Mouse (Mus musculus) ovary, postnatal 14 days (tissue): ENCODE data around the gene Srarp.

Experiments used
- DNase-seq: peaks from one replicate; pipeline ENCODE4 v3.0.0; 2022; ENCODE audit warnings: low spot score

The Srarp gene

DNA sequence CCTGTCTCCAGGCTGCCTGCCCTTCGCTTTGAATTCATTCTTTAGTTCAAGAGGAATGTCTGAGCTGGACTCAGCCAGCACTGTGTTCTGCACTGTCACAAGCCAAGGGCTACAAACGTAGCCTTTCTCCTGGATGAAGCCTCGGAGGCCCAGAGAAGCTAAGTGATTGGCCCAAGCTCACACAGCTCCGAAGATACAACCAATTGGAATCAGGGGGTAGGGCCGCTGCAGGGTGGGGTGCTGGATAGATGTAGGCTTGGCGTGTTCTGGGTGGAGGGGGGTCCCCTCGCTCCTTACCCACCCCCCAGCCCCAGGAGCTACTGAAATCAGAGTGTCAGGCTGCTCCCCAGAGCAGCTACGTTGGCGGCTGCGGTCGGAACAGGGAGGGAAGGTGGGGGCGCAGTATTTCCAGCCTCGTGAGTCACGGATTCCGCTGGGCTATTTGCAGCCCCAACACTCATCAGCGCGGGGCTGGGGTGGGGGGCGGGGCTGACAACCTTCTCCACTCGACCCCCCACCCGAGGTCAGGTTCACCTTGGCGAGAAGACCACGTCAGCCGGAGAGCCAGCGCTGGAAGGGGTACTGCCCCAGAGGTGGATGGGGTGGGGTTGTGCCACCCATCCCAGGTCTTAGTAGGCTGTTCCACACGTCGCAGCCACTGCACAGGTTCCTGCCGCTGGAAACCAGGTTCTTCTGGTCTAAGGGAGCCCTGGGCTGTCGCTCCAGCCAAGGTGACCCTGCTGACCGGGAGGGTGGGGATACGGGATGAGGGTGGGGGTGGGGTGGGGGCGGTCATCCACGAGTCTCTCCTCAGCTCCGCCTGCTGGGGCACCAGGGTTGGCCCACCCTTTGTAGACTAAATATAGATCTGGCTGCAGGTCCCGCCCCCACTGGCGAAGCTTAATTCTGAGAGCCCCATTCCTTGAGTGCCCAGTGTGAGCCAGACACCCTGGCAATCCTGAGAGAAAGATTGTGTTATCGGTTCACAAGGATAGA is 10.1 kb downstream of the Srarp start:
- no peak for DNase-seq

DNA sequence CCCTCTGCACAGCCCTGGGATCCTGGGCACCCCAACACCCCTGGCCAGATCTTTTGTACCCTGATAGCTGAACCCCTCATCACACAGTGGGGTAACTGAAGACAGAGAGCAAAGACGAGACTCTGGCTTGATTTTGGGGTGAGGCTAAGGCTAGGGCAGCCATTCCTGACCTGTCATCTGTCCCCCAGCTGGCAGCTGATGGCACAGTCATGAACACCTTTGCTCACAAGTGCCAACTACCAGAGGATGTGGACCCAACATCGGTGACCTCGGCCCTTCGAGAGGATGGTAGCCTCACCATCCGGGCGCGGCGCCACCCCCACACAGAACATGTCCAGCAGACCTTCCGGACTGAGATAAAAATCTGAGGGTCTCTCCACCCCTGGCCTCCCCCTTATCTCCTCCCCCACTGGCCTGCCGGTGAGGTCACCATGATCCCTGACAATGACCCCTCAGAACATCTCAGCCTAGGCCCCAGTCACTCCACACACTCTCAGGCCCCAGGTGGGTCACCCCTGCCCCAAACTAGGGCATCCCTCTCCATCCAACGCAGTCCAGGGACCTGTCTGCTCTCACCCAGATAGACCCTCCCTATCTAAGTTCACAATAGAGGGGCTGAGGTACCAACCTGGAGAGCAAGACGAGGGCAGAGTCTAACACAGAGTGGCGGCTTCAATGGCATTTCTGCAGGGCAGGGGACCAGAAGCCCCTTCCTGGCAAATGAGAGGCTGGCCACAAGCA is 12.0 kb downstream of the Srarp start:
- DNase-seq: no peak

DNA sequence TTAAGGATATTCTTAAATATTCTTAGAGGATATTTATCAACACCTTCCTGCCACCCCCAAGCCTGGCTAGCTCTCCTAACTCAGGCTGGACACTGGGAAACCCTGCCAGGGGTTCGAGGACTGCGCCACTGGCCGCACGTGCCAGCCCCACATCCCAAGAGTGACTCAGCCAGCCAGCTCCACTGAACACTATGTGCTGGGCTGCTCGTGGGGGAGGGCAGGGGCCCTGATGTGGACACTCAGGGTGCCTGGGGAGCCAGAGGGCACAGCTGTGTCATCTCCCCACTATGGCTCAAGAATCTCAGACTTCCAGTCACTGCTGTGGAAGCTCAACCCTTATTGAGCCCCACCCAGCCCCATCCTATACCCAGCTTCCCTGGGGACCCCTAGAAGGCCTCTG is 12.6 kb downstream of the Srarp start:
- no peak for DNase-seq

DNA sequence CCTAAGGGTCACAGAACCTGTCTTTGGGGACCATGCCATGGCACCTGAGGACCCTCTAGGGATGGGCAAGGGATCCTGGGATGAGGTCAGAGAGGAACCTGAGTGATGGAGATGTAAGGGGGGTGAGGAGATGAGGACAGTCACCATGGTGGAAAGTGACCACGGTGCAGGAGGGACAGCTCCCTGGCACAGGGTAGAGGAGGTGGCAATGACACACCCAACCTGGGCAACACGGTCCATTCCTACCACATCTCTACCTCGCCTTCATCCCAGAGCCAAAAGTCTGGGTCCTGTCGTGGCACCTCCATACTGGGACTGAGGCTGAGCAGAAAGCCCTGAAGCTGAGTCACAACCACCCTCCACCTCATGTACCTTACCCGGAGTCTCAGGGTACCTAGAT is 13.1 kb downstream of the Srarp start:
- DNase-seq: no peak

DNA sequence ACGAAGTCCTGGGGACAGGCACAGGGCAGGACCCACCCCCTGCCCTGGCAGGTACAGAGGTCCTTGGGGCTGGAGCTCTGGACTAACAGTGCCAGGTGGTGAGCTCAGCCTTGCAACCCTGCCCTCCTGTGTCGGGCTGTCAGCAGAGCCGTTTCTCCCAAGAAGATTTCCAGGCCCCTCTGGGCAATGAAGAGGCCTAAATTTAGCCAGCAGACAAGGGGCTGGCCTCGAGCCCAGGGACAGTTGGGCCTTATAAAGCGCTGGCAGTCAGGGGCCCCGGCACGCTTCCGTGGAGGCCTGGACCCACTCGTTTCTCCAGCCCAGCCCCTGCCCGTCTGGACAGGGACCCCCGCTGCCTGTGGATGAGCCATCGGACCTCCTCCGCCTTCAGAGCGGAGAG is 14.5 kb downstream of the Srarp start:
- DNase-seq: peak; percentile 47

DNA sequence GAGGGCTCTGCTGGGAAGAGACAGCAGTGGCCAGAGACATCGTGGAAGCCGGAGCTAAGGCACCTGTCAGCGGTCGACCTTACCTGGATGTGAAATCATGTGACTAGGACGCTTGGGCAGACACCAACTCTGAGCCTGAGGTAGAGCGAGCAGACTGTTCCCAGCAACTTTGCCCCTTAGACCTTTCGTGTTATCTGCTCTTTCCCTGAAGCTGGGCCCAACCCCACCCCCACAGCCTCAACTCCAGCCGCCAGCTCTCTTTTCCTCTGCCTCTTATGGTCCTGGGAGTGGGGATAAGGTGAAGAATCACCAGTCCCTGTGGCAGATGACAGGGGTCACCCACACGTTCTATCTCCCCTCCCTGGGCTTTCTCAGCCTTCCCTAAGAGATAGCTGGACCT is 15.0 kb downstream of the Srarp start:
- no peak for DNase-seq

DNA sequence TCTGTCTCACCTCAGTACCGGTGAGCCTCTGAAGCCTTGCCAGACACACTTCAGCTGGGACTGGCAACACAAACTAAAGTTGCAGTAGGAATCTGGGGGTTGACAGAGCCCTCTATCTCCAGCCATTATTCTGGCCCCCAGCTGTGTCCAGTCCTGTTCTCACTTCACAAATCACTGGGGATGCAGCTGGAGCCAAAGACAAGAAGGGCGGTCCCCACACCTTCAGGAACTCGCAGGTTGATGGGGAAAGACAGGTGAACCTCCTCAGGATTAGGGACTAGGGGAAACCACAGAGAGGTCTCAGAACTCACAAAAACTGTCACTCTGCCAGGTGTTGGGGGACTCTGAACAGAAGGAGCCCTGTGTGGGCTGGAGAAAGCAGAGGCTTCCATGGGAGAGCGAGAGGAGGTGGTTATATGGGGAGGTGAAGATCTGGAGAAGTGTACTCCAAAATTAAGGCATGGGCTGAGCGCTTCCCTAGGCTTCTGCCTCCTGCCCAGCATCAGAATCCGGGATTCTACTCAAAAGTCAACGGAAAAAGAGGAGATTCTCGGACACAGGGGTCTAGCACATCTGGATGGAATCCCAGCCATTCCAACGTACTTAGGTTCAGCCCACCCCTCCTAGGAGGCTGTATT is 15.6 kb downstream of the Srarp start, which contains the start of gene Hspb7:
Gene Hspb7 (plus strand): TSS at position 588 of the 638 bp plus-strand sequence.
- no peak for DNase-seq

DNA sequence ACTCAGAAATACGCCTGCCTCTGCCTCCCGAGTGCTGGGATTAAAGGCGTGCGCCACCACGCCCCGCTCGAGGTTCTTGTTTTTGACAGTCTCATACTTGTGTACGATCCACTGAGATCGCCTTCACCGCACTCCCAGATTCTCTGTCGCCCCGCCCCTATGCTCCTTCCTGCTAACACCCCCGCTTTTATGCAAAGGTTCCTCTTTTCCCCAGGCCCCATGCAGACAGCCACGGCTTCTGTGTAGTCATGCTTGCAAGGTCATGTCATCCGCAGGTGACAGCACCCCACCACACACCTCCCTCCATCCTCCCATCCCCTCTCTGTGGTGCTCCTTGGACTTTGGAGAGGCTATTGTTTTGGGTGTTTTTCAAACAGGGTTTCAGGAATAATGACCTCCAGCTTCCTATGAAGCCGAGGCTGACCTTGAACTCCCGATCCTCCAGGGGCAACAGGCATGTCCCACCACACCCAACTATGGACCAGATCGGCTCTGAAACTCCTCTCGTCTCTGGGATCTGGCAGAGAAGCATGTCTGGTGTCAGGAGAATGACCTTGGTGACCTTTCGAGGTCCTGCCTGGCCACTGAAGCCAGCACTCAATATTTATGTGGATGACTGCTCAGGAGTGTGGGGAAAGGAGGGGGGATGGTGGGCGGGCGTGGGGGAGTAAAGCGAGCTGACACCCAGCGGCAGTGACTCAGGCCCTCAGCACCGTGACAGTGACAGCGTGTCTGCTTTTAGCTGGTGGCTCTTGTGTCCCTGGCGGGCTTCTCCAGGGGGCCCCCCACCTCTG is 16.3 kb downstream of the Srarp start:
- DNase-seq: no peak

DNA sequence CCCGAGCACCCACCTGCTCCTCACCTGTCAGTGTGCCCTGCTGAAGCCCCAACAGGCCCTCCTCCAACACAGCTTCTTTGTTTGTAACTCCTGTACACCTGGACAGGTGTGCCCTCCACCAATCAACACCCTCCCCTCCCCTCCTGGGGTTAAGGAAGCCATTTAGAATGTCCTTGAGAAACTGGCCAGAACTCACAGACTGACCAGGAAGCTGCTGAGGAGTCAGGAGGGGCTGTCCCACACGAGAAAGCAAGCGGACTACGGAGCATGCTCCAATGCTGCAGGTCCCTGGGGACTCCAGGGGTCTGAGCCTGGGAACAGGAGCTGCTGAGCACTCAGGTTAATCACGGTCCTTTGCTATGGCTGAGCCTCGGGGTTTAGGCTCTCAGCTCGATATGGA is 20.0 kb downstream of the Srarp start, which contains the start of gene Clcnkb:
Gene Clcnkb (minus strand): TSS at position 91 of the 400 bp plus-strand sequence.
- no peak for DNase-seq

DNA sequence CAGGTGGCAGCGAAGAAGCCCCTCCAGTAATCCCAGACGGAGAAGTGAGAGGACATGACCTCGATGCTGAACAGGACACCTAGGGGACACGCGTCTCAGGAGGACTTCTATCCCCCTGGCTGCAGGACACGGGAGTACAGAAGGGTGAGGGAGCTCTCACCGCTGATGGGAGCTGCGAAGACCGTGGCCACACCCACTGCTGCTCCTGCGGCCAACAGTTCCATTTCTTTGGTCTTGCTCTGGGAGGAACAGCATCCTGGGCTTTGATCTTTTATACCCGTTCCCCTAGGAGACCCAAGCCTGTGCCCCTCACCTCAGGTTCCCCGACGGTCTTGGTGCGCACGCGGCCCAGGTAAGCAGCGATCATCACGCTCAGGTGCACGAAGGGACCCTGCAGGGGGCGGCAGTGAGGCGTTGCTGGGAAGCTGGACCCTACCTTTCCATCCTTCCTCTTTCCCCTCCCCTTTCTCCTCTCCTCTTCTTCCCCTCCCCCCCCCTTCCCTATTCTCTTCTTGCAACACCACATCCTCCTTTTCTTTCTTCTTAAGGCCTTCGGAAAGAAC is 24.4 kb downstream of the Srarp start:
- DNase-seq: no peak

DNA sequence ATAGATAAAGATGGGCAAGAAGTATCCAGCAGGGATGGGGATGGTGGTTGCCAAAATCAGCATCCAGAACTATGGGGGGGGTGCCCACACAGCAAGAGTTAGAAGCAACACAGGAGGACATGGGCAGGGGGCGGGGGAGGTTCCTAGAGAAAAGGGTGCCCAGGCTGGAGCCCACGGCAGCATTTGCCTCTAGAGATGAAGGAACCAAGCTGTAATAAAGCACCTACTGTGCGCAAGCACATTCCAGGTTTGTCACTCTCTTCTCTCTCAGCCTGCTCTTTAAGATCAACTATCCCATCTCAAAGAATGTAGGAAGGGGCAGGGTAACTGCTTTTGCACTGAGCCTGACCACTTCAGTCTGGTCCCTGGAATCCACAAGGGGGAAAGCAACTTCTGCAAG is 27.3 kb downstream of the Srarp start:
- no peak for DNase-seq

DNA sequence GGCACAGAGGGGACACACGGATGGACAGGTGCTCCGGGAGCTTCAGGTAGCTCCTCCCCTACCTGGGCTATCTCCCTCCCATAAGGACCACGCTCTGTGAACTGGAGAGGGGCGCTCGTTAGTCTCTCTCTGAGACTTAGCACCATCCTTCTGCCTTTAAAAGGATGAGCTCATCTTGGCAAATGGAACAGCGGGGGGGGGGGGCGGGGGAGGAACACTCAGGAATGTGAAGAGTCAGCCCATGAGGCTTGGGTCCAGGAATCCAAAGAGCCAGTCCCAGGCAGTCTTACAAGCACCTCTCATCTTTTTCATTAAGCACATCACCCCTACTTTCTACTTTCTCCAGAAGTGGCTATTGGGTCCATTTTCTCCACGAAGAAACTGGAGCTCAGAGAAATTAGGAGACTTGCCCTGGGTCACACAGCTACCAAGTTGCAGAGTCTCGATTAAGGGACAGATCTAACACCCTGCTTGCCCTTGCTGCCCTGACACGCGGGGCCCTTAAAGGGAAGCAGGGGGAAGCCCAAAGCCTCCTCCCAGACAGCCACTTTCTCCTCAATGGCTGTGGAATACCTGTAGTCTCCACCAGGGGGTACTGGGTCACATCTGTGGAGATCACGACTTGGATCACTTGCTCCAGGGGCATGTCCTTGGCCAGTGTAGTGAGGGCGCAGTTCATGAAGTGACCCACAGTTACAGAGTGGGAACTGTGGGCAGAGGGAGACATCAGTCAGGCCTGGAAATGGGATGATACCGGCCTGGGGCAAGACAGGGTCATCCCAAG is 29.2 kb downstream of the Srarp start:
- DNase-seq: peak; percentile 41

DNA sequence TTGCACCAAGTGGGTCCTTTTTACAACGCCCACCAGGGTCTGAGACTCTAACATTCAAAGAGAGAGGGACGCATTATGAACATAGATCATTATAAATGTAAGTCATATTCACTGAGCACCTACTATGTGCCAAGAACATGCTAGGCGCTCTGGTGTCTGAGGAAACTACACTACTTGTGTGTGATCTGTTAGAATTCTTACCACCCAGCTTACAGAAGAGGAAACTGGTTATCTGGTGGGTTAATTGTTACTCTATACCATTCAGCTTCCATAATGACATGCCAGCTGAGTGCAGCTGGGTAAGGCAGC is 30.6 kb downstream of the Srarp start:
- DNase-seq: no peak

DNA sequence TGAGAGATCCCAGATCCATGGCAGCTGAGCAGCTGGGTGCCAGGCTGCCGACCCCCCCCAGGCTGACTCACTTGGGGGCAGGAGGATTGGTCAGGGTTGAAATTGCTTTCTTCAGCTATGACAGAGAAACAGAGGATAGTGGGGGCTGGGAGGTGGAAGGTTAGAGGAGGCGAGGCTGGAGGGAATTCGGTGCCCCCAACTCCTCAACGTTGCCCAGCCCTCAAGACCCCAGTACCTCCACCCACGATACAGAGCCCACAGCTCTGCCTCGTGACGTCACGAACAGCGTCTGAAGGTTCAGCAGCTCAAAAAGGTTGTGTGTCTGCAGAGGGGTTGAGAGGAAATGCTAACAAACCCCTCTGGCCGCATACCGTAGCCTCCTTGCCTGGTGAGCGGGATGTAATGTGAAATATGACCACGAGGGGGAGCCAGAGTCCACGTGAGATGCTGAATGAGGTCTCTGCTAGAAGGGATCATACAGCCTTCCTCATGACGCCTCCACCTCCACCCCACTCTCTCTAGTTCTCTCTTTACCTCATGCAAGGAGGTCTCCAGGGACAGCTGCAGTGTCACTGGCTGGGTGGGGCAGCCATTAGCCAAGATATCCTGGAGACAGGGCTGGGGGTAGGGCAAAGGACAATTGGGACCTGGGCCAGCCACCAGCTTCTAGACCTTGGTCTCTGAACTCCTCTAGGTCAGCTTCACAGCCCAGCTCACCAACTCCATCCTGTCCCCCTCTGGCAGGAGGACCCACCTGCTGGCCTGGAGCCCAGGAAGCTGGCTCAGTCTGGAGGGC is 31.2 kb downstream of the Srarp start:
- DNase-seq: peak; percentile 94

DNA sequence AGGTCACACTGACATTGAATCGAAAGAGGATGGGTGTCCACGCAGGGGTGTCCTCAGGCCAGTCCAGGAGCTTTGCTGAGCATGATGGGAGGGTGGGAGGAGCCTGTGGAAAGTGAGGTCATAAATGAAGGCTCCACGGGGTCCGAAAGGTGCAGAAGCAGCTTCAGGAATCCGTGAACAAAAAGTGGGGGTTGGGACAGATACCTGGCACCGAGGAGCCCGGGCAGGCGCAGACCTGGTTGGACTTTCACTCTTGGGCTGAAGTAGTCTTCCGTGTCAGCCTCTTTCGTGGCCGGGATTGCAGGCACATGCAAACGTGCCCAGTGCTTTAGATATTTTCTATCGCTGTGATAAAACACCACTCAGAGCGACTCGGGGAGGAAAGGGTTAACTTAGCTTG is 35.7 kb downstream of the Srarp start:
- DNase-seq: no peak

DNA sequence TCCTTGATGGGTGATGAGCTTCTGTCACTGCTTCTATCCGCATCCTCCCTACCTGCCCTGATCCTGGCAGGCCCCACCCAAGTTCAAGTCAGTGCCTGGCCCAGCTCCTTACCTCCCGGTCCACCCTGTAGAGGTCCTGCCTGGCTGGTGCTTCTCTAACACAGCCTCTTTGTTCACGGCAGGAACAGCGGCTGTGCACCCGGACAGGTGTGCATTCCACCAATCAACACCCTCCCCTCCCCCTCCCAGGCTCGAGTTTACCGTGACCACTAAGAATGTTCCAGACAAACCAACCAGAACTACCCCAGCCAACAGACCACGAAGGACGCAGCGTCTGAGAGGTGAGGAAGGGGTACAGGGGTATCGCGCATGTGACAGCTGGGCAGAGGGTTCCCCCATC is 37.4 kb downstream of the Srarp start, which contains the start of gene Clcnka:
Gene Clcnka (minus strand): TSS at position 180 of the 400 bp plus-strand sequence.
- no peak for DNase-seq

DNA sequence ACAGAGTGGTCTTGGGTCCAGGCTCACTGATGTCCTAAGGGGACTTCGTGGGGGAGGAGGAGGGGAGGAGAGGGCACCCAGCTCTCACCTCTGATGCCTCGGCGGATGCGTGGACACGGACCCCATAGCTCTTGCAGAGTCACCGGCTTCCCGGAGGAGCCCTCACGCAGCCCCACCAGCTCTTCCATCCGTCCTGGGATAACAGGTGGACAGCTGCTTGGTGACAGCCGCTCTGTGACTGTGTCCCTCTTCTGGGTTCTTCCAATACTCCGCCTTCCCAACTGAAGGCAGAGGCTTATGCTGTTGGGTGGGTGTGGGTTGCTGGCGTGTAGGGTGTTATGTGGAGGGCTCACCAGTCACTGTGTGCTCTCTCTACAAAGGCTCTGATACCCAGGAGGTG is 38.0 kb downstream of the Srarp start:
- no peak for DNase-seq

DNA sequence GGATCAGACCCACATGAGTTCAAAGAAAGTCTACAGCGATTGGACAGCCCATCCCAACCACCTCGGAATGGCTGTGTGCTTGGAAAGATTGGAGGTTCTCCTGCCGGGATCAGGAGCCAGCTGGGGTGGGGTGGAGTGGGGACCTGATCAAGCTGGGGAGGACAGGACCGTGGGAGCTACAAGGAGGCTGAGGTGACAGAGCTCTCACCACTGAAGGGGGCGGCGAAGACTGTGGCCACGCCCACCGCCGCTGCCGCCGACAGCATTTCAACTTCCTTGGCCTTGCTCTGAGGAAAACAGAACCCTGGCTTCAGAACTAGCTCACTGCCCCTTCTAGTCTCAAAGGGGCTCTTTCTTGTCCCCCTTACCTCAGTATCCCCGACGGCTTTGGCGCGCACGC is 41.2 kb downstream of the Srarp start:
- DNase-seq: no peak

DNA sequence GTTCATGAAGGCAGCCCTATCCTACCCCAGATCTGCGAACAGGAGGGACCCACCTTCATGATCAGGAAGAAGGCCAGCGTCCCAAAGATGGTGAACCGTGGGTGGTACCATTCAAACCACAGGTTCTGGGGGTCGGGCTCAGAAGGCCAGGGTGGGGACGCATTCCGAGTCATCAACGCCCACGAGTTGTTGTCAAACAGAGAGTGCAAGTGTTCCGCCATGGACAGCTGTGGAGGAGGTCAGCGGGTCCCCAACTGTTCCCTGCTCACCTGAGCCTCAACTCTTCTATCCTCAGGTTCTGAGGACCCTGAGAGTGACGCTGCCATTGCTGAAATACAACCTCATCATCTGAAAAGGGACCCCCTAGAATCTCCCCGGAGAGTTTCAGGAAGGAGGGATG is 44.6 kb downstream of the Srarp start:
- no peak for DNase-seq
